21 mouse cellular contexts compared by ENCODE assay signal in the genomic region with DNA sequence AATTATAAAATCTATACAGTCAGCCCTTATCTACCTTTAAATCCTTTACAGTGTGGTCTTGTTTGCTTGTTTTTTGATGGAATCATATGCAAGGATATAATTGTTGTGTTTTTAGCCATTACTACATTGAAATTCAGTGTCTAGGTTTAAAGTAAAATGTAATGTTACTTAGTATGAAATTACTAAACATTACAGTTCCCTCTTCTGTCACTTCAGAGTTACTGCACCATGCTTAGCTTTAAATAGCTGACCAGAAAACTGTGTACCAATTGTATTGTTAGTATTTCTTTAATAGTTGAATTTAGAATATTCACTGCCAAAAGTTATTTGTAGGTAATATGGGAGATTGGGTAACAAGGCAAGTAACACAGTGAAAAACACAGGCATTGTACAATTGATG. TPM values are rescaled to one million over a fixed set of nuclear protein-coding genes. Genes with fewer than 3 reads are reported as not detected.
DNase-seq lines count a peak whose midpoint lies in the region; ATAC-seq and TF ChIP-seq lines count a peak whose summit lies in the region.
"Had no signal": no experiment of that assay in that cellular context is flagged by ENCODE, and none has a peak within 500 bp of the region (broad histone marks: within the 10 kb centered on the region; RNA-seq: fewer than 3 reads in every experiment).

No protein-coding gene starts in this region.

- no peak overlapping the region for H3K4me2 ChIP-seq in hindbrain, postnatal 0 days (ENCODE audit: low read depth, low read length)
- no peak overlapping the region for H3K4me2 ChIP-seq in hindbrain, embryonic 11.5 days (replicated peaks; ENCODE audit: low read depth, low read length)
- H3K4me2 ChIP-seq in stomach, postnatal 0 days (replicated peaks; ENCODE audit: low read depth) = no peak overlapping the region
- H3K4me2 ChIP-seq: embryonic facial prominence, embryonic 12.5 days; hindbrain, embryonic 12.5 days; limb, embryonic 15.5 days; liver, embryonic 15.5 days; midbrain, embryonic 15.5 days had no signal

- no peaks in the 10 kb centered on the region for H3K36me3 ChIP-seq in hindbrain, postnatal 0 days (ENCODE audit: insufficient read depth, low read length)
- no peaks in the 10 kb centered on the region for H3K36me3 ChIP-seq in hindbrain, embryonic 11.5 days (ENCODE audit: control insufficient read depth, insufficient read depth, low read length)
- peaks cover 9% of the 10 kb centered on the region; the same call in 1 of the 2 replicates for H3K36me3 ChIP-seq in E14TG2a.4 (ENCODE audit: insufficient read depth, low read length)
- H3K36me3 ChIP-seq in stomach, postnatal 0 days (ENCODE audit: control insufficient read depth, insufficient read depth, low read length) = no peaks in the 10 kb centered on the region
- H3K36me3 ChIP-seq: embryonic facial prominence, embryonic 12.5 days; hindbrain, embryonic 12.5 days; limb, embryonic 15.5 days; liver, embryonic 15.5 days; midbrain, embryonic 15.5 days had no signal

- H3K27me3 ChIP-seq in hindbrain, postnatal 0 days (ENCODE audit: insufficient read depth, low read length) = no peaks in the 10 kb centered on the region
- no peaks in the 10 kb centered on the region for H3K27me3 ChIP-seq in hindbrain, embryonic 11.5 days (ENCODE audit: control insufficient read depth, insufficient read depth, low read length)
- no peaks in the 10 kb centered on the region for H3K27me3 ChIP-seq in E14TG2a.4 (ENCODE audit: insufficient read depth, low read length)
- no peaks in the 10 kb centered on the region for H3K27me3 ChIP-seq in stomach, postnatal 0 days (ENCODE audit: control insufficient read depth, insufficient read depth, low read length)
- H3K27me3 ChIP-seq: embryonic facial prominence, embryonic 12.5 days; hindbrain, embryonic 12.5 days; limb, embryonic 15.5 days; liver, embryonic 15.5 days; midbrain, embryonic 15.5 days had no signal

- TF ChIP-seq POLR2A in lung, adult 2 months (IDR thresholded peaks at IDR 0.05; ENCODE audit: borderline replicate concordance, extremely low read depth, low read depth, low read length) = no peak

- no peak for TF ChIP-seq EP300 in stomach, postnatal 0 days (optimal IDR thresholded peaks at IDR 0.05)

- ATAC-seq in hindbrain, postnatal 0 days = no peak
- ATAC-seq in hindbrain, embryonic 11.5 days (ENCODE audit: low FRiP score) = no peak
- ATAC-seq in stomach, postnatal 0 days (ENCODE audit: low FRiP score, low TSS enrichment) = no peak
- ATAC-seq: midbrain, embryonic 15.5 days had no signal

- H3K9ac ChIP-seq in hindbrain, postnatal 0 days (replicated peaks; ENCODE audit: low read length) = no peak overlapping the region
- no peak overlapping the region for H3K9ac ChIP-seq in hindbrain, embryonic 11.5 days (ENCODE audit: low read depth, low read length)
- H3K9ac ChIP-seq in stomach, postnatal 0 days (ENCODE audit: low read length) = no peak overlapping the region
- H3K9ac ChIP-seq: embryonic facial prominence, embryonic 12.5 days; hindbrain, embryonic 12.5 days; limb, embryonic 15.5 days; liver, embryonic 15.5 days; midbrain, embryonic 15.5 days had no signal

- H3K4me3 ChIP-seq in hindbrain, postnatal 0 days (ENCODE audit: low read length) = no peak overlapping the region
- no peak overlapping the region for H3K4me3 ChIP-seq in hindbrain, embryonic 11.5 days (ENCODE audit: low read depth, low read length)
- H3K4me3 ChIP-seq in lung, adult 2 months (replicated peaks; ENCODE audit: extremely low read depth, low read depth, low read length) = no peak overlapping the region
- H3K4me3 ChIP-seq in E14TG2a.4 (replicated peaks; ENCODE audit: low read length) = no peak overlapping the region
- H3K4me3 ChIP-seq in stomach, postnatal 0 days (ENCODE audit: low read depth, low read length) = no peak overlapping the region
- H3K4me3 ChIP-seq: embryonic facial prominence, embryonic 12.5 days; heart, embryonic 10.5 days; hindbrain, embryonic 12.5 days; limb, embryonic 15.5 days; liver, embryonic 15.5 days; midbrain, embryonic 15.5 days; myocyte had no signal

- DNase-seq in hindbrain, postnatal 0 days (ENCODE audit: low spot score) = no peak
- DNase-seq in hindbrain, embryonic 11.5 days (ENCODE audit: low spot score) = no peak
- DNase-seq in lung, adult 2 months = no peak
- no peak for DNase-seq in lung, postnatal 4 days
- no peak for DNase-seq in stomach, postnatal 0 days (ENCODE audit: low spot score)
- no peak for DNase-seq in cerebellum, postnatal 14 days
- DNase-seq: cerebellum, adult 11 months; cerebellum, postnatal 10 days; heart, postnatal 14 days; kidney, adult 2 months; kidney, postnatal 14 days; left cerebral cortex, postnatal 4 days; thymus, postnatal 14 days had no signal

- TF ChIP-seq CTCF in hindbrain, postnatal 0 days (IDR thresholded peaks at IDR 0.05; ENCODE audit: low read depth) = peak; percentile 44
- peak; percentile 6; the same call in 1 of the 2 replicates for TF ChIP-seq CTCF in lung, adult 2 months (IDR thresholded peaks at IDR 0.05; ENCODE audit: insufficient read depth, low read length)
- TF ChIP-seq CTCF in E14TG2a.4 (conservative IDR thresholded peaks at IDR 0.05; ENCODE audit: low read length) = 0 out of 2 replicates have a peak, but pooled peaks have one; percentile 3
- peak; percentile 63 for TF ChIP-seq CTCF in stomach, postnatal 0 days (IDR thresholded peaks at IDR 0.05; ENCODE audit: low read depth)

- H3K4me1 ChIP-seq in hindbrain, postnatal 0 days (ENCODE audit: insufficient read depth, low read length) = no peaks in the 10 kb centered on the region
- no peaks in the 10 kb centered on the region for H3K4me1 ChIP-seq in hindbrain, embryonic 11.5 days (replicated peaks; ENCODE audit: control insufficient read depth, insufficient read depth, low read length)
- H3K4me1 ChIP-seq in lung, adult 2 months (ENCODE audit: control insufficient read depth, insufficient read depth, low read length) = peaks cover 8% of the 10 kb centered on the region
- H3K4me1 ChIP-seq in E14TG2a.4 (replicated peaks; ENCODE audit: low read depth, low read length) = peaks cover 18% of the 10 kb centered on the region
- peaks cover 8% of the 10 kb centered on the region; the same call in 1 of the 2 replicates for H3K4me1 ChIP-seq in stomach, postnatal 0 days (replicated peaks; ENCODE audit: control insufficient read depth, insufficient read depth)
- H3K4me1 ChIP-seq: embryonic facial prominence, embryonic 12.5 days; hindbrain, embryonic 12.5 days; midbrain, embryonic 15.5 days had no signal

- no peaks in the 10 kb centered on the region for H3K9me3 ChIP-seq in hindbrain, postnatal 0 days (ENCODE audit: low read length)
- H3K9me3 ChIP-seq in hindbrain, embryonic 11.5 days (ENCODE audit: control insufficient read depth, low read length) = no peaks in the 10 kb centered on the region
- H3K9me3 ChIP-seq in E14TG2a.4 (ENCODE audit: low read length) = no peaks in the 10 kb centered on the region
- H3K9me3 ChIP-seq in stomach, postnatal 0 days (ENCODE audit: control insufficient read depth, low read length) = no peaks in the 10 kb centered on the region
- H3K9me3 ChIP-seq: embryonic facial prominence, embryonic 12.5 days; heart, embryonic 10.5 days; hindbrain, embryonic 12.5 days; limb, embryonic 15.5 days; liver, embryonic 15.5 days; midbrain, embryonic 15.5 days had no signal

- no peak overlapping the region for H3K27ac ChIP-seq in hindbrain, postnatal 0 days
- H3K27ac ChIP-seq in hindbrain, embryonic 11.5 days (ENCODE audit: low read depth, low read length) = no peak overlapping the region
- H3K27ac ChIP-seq in stomach, postnatal 0 days (replicated peaks) = no peak overlapping the region
- H3K27ac ChIP-seq: embryonic facial prominence, embryonic 12.5 days; heart, embryonic 10.5 days; hindbrain, embryonic 12.5 days; limb, embryonic 15.5 days; liver, embryonic 15.5 days; midbrain, embryonic 15.5 days had no signal

RNA-seq across cellular contexts. Expression of gene Fbxw7, which starts 55.1 kb away (rescaled TPM):
- 40.6 and 40.7 TPM in 2 replicates for total RNA-seq in hindbrain, postnatal 0 days (2014; rRNA removed)
- polyA plus RNA-seq in hindbrain, postnatal 0 days (2015; fragmentation: Nextera tagmentation; extraction: Ambion mirVana) = 39.2 and 40.1 TPM in 2 replicates
- 18.7 and 21.1 TPM in 2 replicates for polyA plus RNA-seq in hindbrain, embryonic 11.5 days (2014; fragmentation: Nextera tagmentation; extraction: Ambion mirVana)
- 3.9 and 6.7 TPM in 2 replicates for polyA plus RNA-seq in lung, adult 2 months (2012; rRNA removed)
- 6.7 and 7.4 TPM in 2 replicates for polyA plus RNA-seq in stomach, postnatal 0 days (2015; fragmentation: Nextera tagmentation; extraction: Ambion mirVana)

Comparison
In these comparisons a context has a peak if more than half of its experiments do, and no peak if none do; other contexts are left out.
1. CTCF ChIP-seq: peak in every context shown above with its lines; median percentile 63 in stomach, postnatal 0 days; 44 in hindbrain, postnatal 0 days; 6 in lung, adult 2 months; 3 in E14TG2a.4.